Mouse (Mus musculus) cerebellum, postnatal 4 days (tissue): ENCODE results near the gene Gm6812.
"Not testable (repeated sequence)": the region's sequence is repeated elsewhere in the genome, so short reads cannot be mapped to it uniquely, and the experiment has no call there.

Experiments used
- DNase-seq, 2 experiments: peaks; one replicate each; pipeline ENCODE4 v3.0.0; 2022; ENCODE audit warnings: low spot score in 2 of 2, mixed read lengths in 1 of 2

Gene Gm6812

GRCm38 (mm10) chrX:68892953-68893352 is at the start of gene Gm6812:
Gene Gm6812, minus strand, starts transcription at chrX:68893053.
- not testable (repeated sequence) for DNase-seq

- peak in 1 of 2 experiments; percentile 17 for DNase-seq
These were observed 27.7 kb downstream of the Gm6812 start for GRCm38 (mm10) chrX:68865145-68865544.
